Comparison of ENCODE assay signal across 7 mouse cellular contexts in genomic region chr11:77494782-77495181, GRCm38 (mm10). TPM values are rescaled to one million over a fixed set of nuclear protein-coding genes. Genes with fewer than 3 reads are reported as not detected.
DNase-seq lines count a peak whose midpoint lies in the region; ATAC-seq and TF ChIP-seq lines count a peak whose summit lies in the region.

No protein-coding gene starts in this region.

- peak overlapping the region; percentile 92 for H3K4me2 ChIP-seq in lung, embryonic 15.5 days
- H3K4me2 ChIP-seq in forebrain, embryonic 13.5 days: peak overlapping the region; percentile 99
- peak overlapping the region; percentile 96 for H3K4me2 ChIP-seq in limb, embryonic 11.5 days (ENCODE audit: low read depth, severe bottlenecking)
- H3K4me2 ChIP-seq in stomach, embryonic 14.5 days (replicated peaks; ENCODE audit: low read depth, low read length): peak overlapping the region; percentile 78

- H3K4me3 ChIP-seq in lung, embryonic 15.5 days: peak overlapping the region; percentile 95
- no peak overlapping the region for H3K4me3 ChIP-seq in lung, adult 2 months (replicated peaks; ENCODE audit: extremely low read depth, low read depth, low read length)
- H3K4me3 ChIP-seq in forebrain, embryonic 13.5 days: peak overlapping the region; percentile 97
- peak overlapping the region; percentile 88; the same call in 1 of the 2 replicates for H3K4me3 ChIP-seq in limb, embryonic 11.5 days (ENCODE audit: low read depth, low read length)
- peak overlapping the region; percentile 62 for H3K4me3 ChIP-seq in stomach, embryonic 14.5 days (ENCODE audit: low read depth, low read length)

- DNase-seq in lung, adult 2 months: no peak
- no peak for DNase-seq in limb, embryonic 11.5 days (ENCODE audit: low spot score)
- no peak for DNase-seq in thymus, postnatal 14 days
- no peak for DNase-seq in yolk sac, embryonic 10.5 days (ENCODE audit: low spot score)

- H3K27me3 ChIP-seq in lung, embryonic 15.5 days: no peaks in the 10 kb centered on the region
- H3K27me3 ChIP-seq in forebrain, embryonic 13.5 days: no peaks in the 10 kb centered on the region
- H3K27me3 ChIP-seq in limb, embryonic 11.5 days (ENCODE audit: control insufficient read depth, insufficient read depth, low read length): no peaks in the 10 kb centered on the region
- no peaks in the 10 kb centered on the region for H3K27me3 ChIP-seq in stomach, embryonic 14.5 days (ENCODE audit: control insufficient read depth, insufficient read depth, low read length)

- no peak overlapping the region for H3K27ac ChIP-seq in lung, embryonic 15.5 days
- H3K27ac ChIP-seq in forebrain, embryonic 13.5 days: 0 out of 2 replicates have a peak overlapping the region, but pooled peaks have one; percentile 15
- H3K27ac ChIP-seq in limb, embryonic 11.5 days (replicated peaks; ENCODE audit: low read depth, low read length): no peak overlapping the region
- H3K27ac ChIP-seq in stomach, embryonic 14.5 days (ENCODE audit: low read length): peak overlapping the region; percentile 52; the same call in 1 of the 2 replicates

- no peak for TF ChIP-seq POLR2A in lung, adult 2 months (IDR thresholded peaks at IDR 0.05; ENCODE audit: borderline replicate concordance, extremely low read depth, low read depth, low read length)

- H3K4me1 ChIP-seq in lung, embryonic 15.5 days: peaks cover 72% of the 10 kb centered on the region
- H3K4me1 ChIP-seq in lung, adult 2 months (ENCODE audit: control insufficient read depth, insufficient read depth, low read length): peaks cover 53% of the 10 kb centered on the region
- peaks cover 73% of the 10 kb centered on the region for H3K4me1 ChIP-seq in forebrain, embryonic 13.5 days
- peaks cover 38% of the 10 kb centered on the region for H3K4me1 ChIP-seq in limb, embryonic 11.5 days (ENCODE audit: control insufficient read depth, insufficient read depth, low read length)
- H3K4me1 ChIP-seq in stomach, embryonic 14.5 days (ENCODE audit: control insufficient read depth, insufficient read depth, low read length): peaks cover 45% of the 10 kb centered on the region

- H3K36me3 ChIP-seq in lung, embryonic 15.5 days: peaks cover 6% of the 10 kb centered on the region
- H3K36me3 ChIP-seq in forebrain, embryonic 13.5 days (ENCODE audit: poor library complexity, severe bottlenecking): peaks cover 13% of the 10 kb centered on the region
- H3K36me3 ChIP-seq in limb, embryonic 11.5 days (ENCODE audit: control insufficient read depth, insufficient read depth, low read length): peaks cover 3% of the 10 kb centered on the region; the same call in 1 of the 2 replicates
- H3K36me3 ChIP-seq in stomach, embryonic 14.5 days (ENCODE audit: control insufficient read depth, insufficient read depth, low read length): peaks cover 6% of the 10 kb centered on the region; the same call in 1 of the 2 replicates

- no peak for ATAC-seq in lung, embryonic 15.5 days (ENCODE audit: borderline replicate concordance, extremely low read depth, low FRiP score, low TSS enrichment)
- no peak for ATAC-seq in forebrain, embryonic 13.5 days
- no peak for ATAC-seq in limb, embryonic 11.5 days (ENCODE audit: insufficient number of reproducible peaks, low FRiP score, low TSS enrichment, low read depth)
- ATAC-seq in stomach, embryonic 14.5 days (ENCODE audit: insufficient number of reproducible peaks, insufficient read depth, low FRiP score, low read depth): no peak

- TF ChIP-seq CTCF in lung, adult 2 months (IDR thresholded peaks at IDR 0.05; ENCODE audit: insufficient read depth, low read length): no peak

- H3K9ac ChIP-seq in lung, embryonic 15.5 days: peak overlapping the region; percentile 88; the same call in 1 of the 2 replicates
- H3K9ac ChIP-seq in forebrain, embryonic 13.5 days: peak overlapping the region; percentile 98
- peak overlapping the region; percentile 18; the same call in 1 of the 2 replicates for H3K9ac ChIP-seq in limb, embryonic 11.5 days (ENCODE audit: low read length)
- no peak overlapping the region for H3K9ac ChIP-seq in stomach, embryonic 14.5 days (replicated peaks; ENCODE audit: low read depth, low read length)

- 65% methylated on average over 6 of the region's 6 CpGs for WGBS in lung, embryonic 15.5 days
- WGBS in lung, adult 2 months: 48% methylated on average over 6 of the region's 6 CpGs
- 77% methylated on average over 6 of the region's 6 CpGs for WGBS in forebrain, embryonic 13.5 days
- 73% methylated on average over 6 of the region's 6 CpGs for WGBS in limb, embryonic 11.5 days
- WGBS in stomach, embryonic 14.5 days: 64% methylated on average over 6 of the region's 6 CpGs

- H3K9me3 ChIP-seq in lung, embryonic 15.5 days: no peaks in the 10 kb centered on the region
- H3K9me3 ChIP-seq in forebrain, embryonic 13.5 days (replicated peaks): no peaks in the 10 kb centered on the region
- no peaks in the 10 kb centered on the region for H3K9me3 ChIP-seq in limb, embryonic 11.5 days (ENCODE audit: control insufficient read depth, low read length)
- no peaks in the 10 kb centered on the region for H3K9me3 ChIP-seq in stomach, embryonic 14.5 days (ENCODE audit: control insufficient read depth, low read depth, low read length)

RNA-seq across cellular contexts. Expression of gene Git1, which starts 1.4 kb away (rescaled TPM):
- 9.5 and 9.8 TPM in 2 replicates for polyA plus RNA-seq in lung, embryonic 15.5 days (2015; fragmentation: Nextera tagmentation; extraction: Ambion mirVana)
- polyA plus RNA-seq in lung, adult 2 months (2012; rRNA removed): 112 TPM in 2 replicates
- 12.9 and 14.6 TPM in 2 replicates for polyA plus RNA-seq in forebrain, embryonic 13.5 days (2015; fragmentation: Nextera tagmentation; extraction: Ambion mirVana)
- polyA plus RNA-seq in limb, embryonic 11.5 days (2014; fragmentation: Nextera tagmentation; extraction: Ambion mirVana): 16.4 and 17.0 TPM in 2 replicates
- polyA plus RNA-seq in stomach, embryonic 14.5 days (2014; fragmentation: Nextera tagmentation; extraction: Ambion mirVana): 15.1 and 18.1 TPM in 2 replicates

RNA-seq across cellular contexts. Expression of gene Ankrd13b, which starts 5.3 kb away (rescaled TPM):
- polyA plus RNA-seq in lung, embryonic 15.5 days (2015; fragmentation: Nextera tagmentation; extraction: Ambion mirVana): 6.5 and 7.1 TPM in 2 replicates
- polyA plus RNA-seq in lung, adult 2 months (2012; rRNA removed): 21.8 and 22.4 TPM in 2 replicates
- polyA plus RNA-seq in forebrain, embryonic 13.5 days (2015; fragmentation: Nextera tagmentation; extraction: Ambion mirVana): 18.0 and 18.7 TPM in 2 replicates
- polyA plus RNA-seq in limb, embryonic 11.5 days (2014; fragmentation: Nextera tagmentation; extraction: Ambion mirVana): 12.8 and 13.3 TPM in 2 replicates
- 7.1 TPM in 2 replicates for polyA plus RNA-seq in stomach, embryonic 14.5 days (2014; fragmentation: Nextera tagmentation; extraction: Ambion mirVana)

RNA-seq across cellular contexts. Expression of gene Abhd15, which starts 20.1 kb away (rescaled TPM):
- polyA plus RNA-seq in lung, embryonic 15.5 days (2015; fragmentation: Nextera tagmentation; extraction: Ambion mirVana): 3.8 and 4.0 TPM in 2 replicates
- polyA plus RNA-seq in lung, adult 2 months (2012; rRNA removed): 3.8 and 5.9 TPM in 2 replicates
- polyA plus RNA-seq in forebrain, embryonic 13.5 days (2015; fragmentation: Nextera tagmentation; extraction: Ambion mirVana): 3.0 and 3.8 TPM in 2 replicates
- polyA plus RNA-seq in limb, embryonic 11.5 days (2014; fragmentation: Nextera tagmentation; extraction: Ambion mirVana): 0.71 and 1.3 TPM in 2 replicates
- polyA plus RNA-seq in stomach, embryonic 14.5 days (2014; fragmentation: Nextera tagmentation; extraction: Ambion mirVana): 1.8 and 1.9 TPM in 2 replicates

RNA-seq across cellular contexts. Expression of gene Trp53i13, which starts 21.0 kb away (rescaled TPM):
- polyA plus RNA-seq in lung, embryonic 15.5 days (2015; fragmentation: Nextera tagmentation; extraction: Ambion mirVana): 42.7 and 43.1 TPM in 2 replicates
- 31.8 and 41.5 TPM in 2 replicates for polyA plus RNA-seq in lung, adult 2 months (2012; rRNA removed)
- 19.7 and 20.9 TPM in 2 replicates for polyA plus RNA-seq in forebrain, embryonic 13.5 days (2015; fragmentation: Nextera tagmentation; extraction: Ambion mirVana)
- polyA plus RNA-seq in limb, embryonic 11.5 days (2014; fragmentation: Nextera tagmentation; extraction: Ambion mirVana): 42.2 and 43.4 TPM in 2 replicates
- polyA plus RNA-seq in stomach, embryonic 14.5 days (2014; fragmentation: Nextera tagmentation; extraction: Ambion mirVana): 32.8 and 38.7 TPM in 2 replicates

RNA-seq across cellular contexts. Expression of gene Gm10392, which starts 24.2 kb away (rescaled TPM):
- polyA plus RNA-seq in lung, embryonic 15.5 days (2015; fragmentation: Nextera tagmentation; extraction: Ambion mirVana): 0.10 and 0.11 TPM in 2 replicates
- 0.08 TPM in 1 of 2 replicates, not detected in the other for polyA plus RNA-seq in lung, adult 2 months (2012; rRNA removed)
- polyA plus RNA-seq in forebrain, embryonic 13.5 days (2015; fragmentation: Nextera tagmentation; extraction: Ambion mirVana): 0.12 and 0.16 TPM in 2 replicates
- 0.17 TPM in 1 of 2 replicates, not detected in the other for polyA plus RNA-seq in limb, embryonic 11.5 days (2014; fragmentation: Nextera tagmentation; extraction: Ambion mirVana)
- not detected in 2 replicates for polyA plus RNA-seq in stomach, embryonic 14.5 days (2014; fragmentation: Nextera tagmentation; extraction: Ambion mirVana)

Comparison
In these comparisons a context has a peak if more than half of its experiments do, and no peak if none do; other contexts are left out.
1. H3K27ac ChIP-seq: peak in forebrain, embryonic 13.5 days (single experiment) and stomach, embryonic 14.5 days (single experiment); none in lung, embryonic 15.5 days (single experiment) and limb, embryonic 11.5 days (single experiment).
2. Peak in every context shown above with its lines, with median percentiles within 50 percentile points of each other: H3K4me2 ChIP-seq.